Mouse (Mus musculus) ES-Bruce4 (cell line): Measurements from ENCODE around the gene Ptprr.

Source experiments
- CTCF ChIP-seq: IDR thresholded peaks from one replicate; pipeline ENCODE4 v1.8.1; 2011; ENCODE audit warnings: low read depth, low read length
- POLR2A ChIP-seq: IDR thresholded peaks from one replicate; pipeline ENCODE4 v1.8.1; 2011; ENCODE audit warnings: low read length; ENCODE audit not compliant: insufficient read depth

- TF ChIP-seq POLR2A (no peak), CTCF (no peak)
Measured at GRCm38 (mm10) chr10:116143684-116144083, 125.7 kb downstream of the Ptprr start.
